Mouse (Mus musculus) CH12.LX (cell line): ENCODE measurements around the gene Babam1. TPM values are rescaled to one million over a fixed set of nuclear protein-coding genes. Genes with fewer than 3 reads are reported as not detected.

Experiments
- DNase-seq: peaks from one replicate; pipeline ENCODE4 v3.0.0-alpha.2; 2013; ENCODE audit errors: extremely low read depth
- H3K27ac ChIP-seq: 2 replicates; pipeline ENCODE4 v1.5.1; 2012; ENCODE audit warnings: low read depth, mild to moderate bottlenecking, control low read depth, moderate library complexity; ENCODE audit not compliant: insufficient read depth
- H3K27me3 ChIP-seq: replicated peaks from 2 replicates; pipeline ENCODE3; 2012; ENCODE audit warnings: inconsistent platforms
- H3K36me3 ChIP-seq, 2 experiments: replicated peaks in 1 of 2; 2 replicates each; pipeline versions ENCODE3 to v1.6.1; 2012; ENCODE audit warnings: inconsistent platforms in 1 of 2, low read length in 1 of 2, mild to moderate bottlenecking in 1 of 2, mixed read lengths in 1 of 2, moderate library complexity in 1 of 2; ENCODE audit not compliant: control insufficient read depth in 1 of 2, insufficient read depth in 1 of 2
- H3K4me1 ChIP-seq, 2 experiments: 2 replicates each; pipeline ENCODE4 v1.6.1; 2012; ENCODE audit warnings: inconsistent platforms in 1 of 2, moderate library complexity in 1 of 2; ENCODE audit not compliant: insufficient read depth in 2 of 2, control insufficient read depth in 1 of 2
- H3K4me2 ChIP-seq: 2 replicates; pipeline ENCODE4 v1.6.1; 2012; ENCODE audit warnings: low read depth, mild to moderate bottlenecking, control low read depth; ENCODE audit not compliant: poor library complexity, insufficient read depth, severe bottlenecking
- H3K4me3 ChIP-seq, 3 experiments: fragments of 150-350 bp in 1 of 3; sonication (generic) in 1 of 3; replicated peaks in 1 of 3; 2 replicates each; pipeline versions ENCODE3 to v1.5.1; 2011 to 2012; ENCODE audit warnings: low read depth in 2 of 3, low read length in 2 of 3, mild to moderate bottlenecking in 2 of 3, moderate library complexity in 2 of 3, control low read depth in 1 of 3, improper control_type of control experiment in 1 of 3, inconsistent platforms in 1 of 3, mixed read lengths in 1 of 3; ENCODE audit not compliant: poor library complexity in 1 of 3
- H3K79me2 ChIP-seq: replicated peaks from 2 replicates; pipeline ENCODE4 v1.6.1; 2012; ENCODE audit warnings: mild to moderate bottlenecking, moderate library complexity; ENCODE audit not compliant: control insufficient read depth, poor library complexity, insufficient read depth, severe bottlenecking; ENCODE audit errors: extremely low read depth
- H3K9ac ChIP-seq: 2 replicates; pipeline ENCODE4 v1.6.1; 2012; ENCODE audit warnings: low read depth, mild to moderate bottlenecking, control low read depth, moderate library complexity; ENCODE audit not compliant: insufficient read depth
- H3K9me3 ChIP-seq: replicated peaks from 2 replicates; pipeline ENCODE3; 2012; ENCODE audit warnings: low read length, inconsistent platforms, mixed read lengths
- BHLHE40 ChIP-seq: IDR thresholded peaks from 2 replicates; pipeline ENCODE4 v1.6.1; 2011; ENCODE audit warnings: mild to moderate bottlenecking, low read depth, low read length, improper control_type of control experiment
- CHD1 ChIP-seq: IDR thresholded peaks from 2 replicates; pipeline ENCODE4 v1.6.1; 2012; ENCODE audit warnings: low read depth, low read length, improper control_type of control experiment, inconsistent platforms
- CHD2 ChIP-seq: IDR thresholded peaks from 2 replicates; pipeline ENCODE4 v1.6.1; 2011; ENCODE audit warnings: low read length, improper control_type of control experiment
- CTCF ChIP-seq, 2 experiments: IDR thresholded peaks in 1 of 2; conservative IDR thresholded peaks in 1 of 2; 2 replicates each; pipeline ENCODE4 v1.5.1; 2011 to 2012; ENCODE audit warnings: low read depth in 2 of 2, low read length in 2 of 2, improper control_type of control experiment in 1 of 2, inconsistent platforms in 1 of 2, mild to moderate bottlenecking in 1 of 2, moderate library complexity in 1 of 2
- E2F4 ChIP-seq: IDR thresholded peaks from 2 replicates; pipeline ENCODE4 v1.6.1; 2011; ENCODE audit warnings: low read depth, low read length, improper control_type of control experiment; ENCODE audit not compliant: insufficient replicate concordance
- ELF1 ChIP-seq: IDR thresholded peaks from 2 replicates; pipeline ENCODE4 v1.6.1; 2014; ENCODE audit warnings: low read depth, mild to moderate bottlenecking, inconsistent platforms, low read length, improper control_type of control experiment
- EP300 ChIP-seq: IDR thresholded peaks from 2 replicates; pipeline ENCODE4 v1.6.1; 2011; ENCODE audit warnings: low read length, improper control_type of control experiment
- GABPA ChIP-seq: IDR thresholded peaks from 2 replicates; pipeline ENCODE4 v1.6.1; 2012; ENCODE audit warnings: low read depth, low read length, improper control_type of control experiment, inconsistent platforms; ENCODE audit not compliant: insufficient replicate concordance
- HCFC1 ChIP-seq: IDR thresholded peaks from 2 replicates; pipeline ENCODE4 v1.6.1; 2012; ENCODE audit warnings: low read depth, mild to moderate bottlenecking, inconsistent platforms, low read length, improper control_type of control experiment
- IRF4 ChIP-seq: IDR thresholded peaks from 2 replicates; pipeline ENCODE4 v1.6.1; 2014; ENCODE audit warnings: low read depth, mild to moderate bottlenecking, inconsistent platforms, low read length, improper control_type of control experiment
- JUN ChIP-seq: IDR thresholded peaks from 2 replicates; pipeline ENCODE4 v1.6.1; 2011; ENCODE audit warnings: low read depth, mild to moderate bottlenecking, low read length, improper control_type of control experiment, moderate library complexity; ENCODE audit not compliant: insufficient read depth
- JUND ChIP-seq: conservative IDR thresholded peaks from 2 replicates; pipeline ENCODE4 v1.6.1; 2011; ENCODE audit warnings: low read depth, low read length, improper control_type of control experiment
- KAT2A ChIP-seq: IDR thresholded peaks from 2 replicates; pipeline ENCODE4 v1.6.1; 2012; ENCODE audit warnings: low read length, improper control_type of control experiment, inconsistent platforms; ENCODE audit not compliant: insufficient replicate concordance
- MAFK ChIP-seq: IDR thresholded peaks from 2 replicates; pipeline ENCODE4 v1.6.1; 2011; ENCODE audit warnings: low read length, improper control_type of control experiment; ENCODE audit not compliant: insufficient replicate concordance
- MAX ChIP-seq: IDR thresholded peaks from 2 replicates; pipeline ENCODE4 v1.6.1; 2011; ENCODE audit warnings: low read length, improper control_type of control experiment
- MAZ ChIP-seq: IDR thresholded peaks from 2 replicates; pipeline ENCODE4 v1.6.1; 2012; ENCODE audit warnings: low read depth, mild to moderate bottlenecking, inconsistent platforms, low read length, improper control_type of control experiment, moderate library complexity
- MEF2A ChIP-seq: IDR thresholded peaks from 2 replicates; pipeline ENCODE4 v1.6.1; 2014; ENCODE audit warnings: low read depth, mild to moderate bottlenecking, inconsistent platforms, low read length, improper control_type of control experiment, borderline replicate concordance
- MXI1 ChIP-seq: IDR thresholded peaks from 2 replicates; pipeline ENCODE4 v1.6.1; 2011; ENCODE audit warnings: mild to moderate bottlenecking, low read depth, low read length, improper control_type of control experiment
- MYC ChIP-seq: IDR thresholded peaks from 2 replicates; pipeline ENCODE4 v1.6.1; 2011; ENCODE audit warnings: low read depth, mild to moderate bottlenecking, improper control_type of control experiment, low read length
- NELFE ChIP-seq: IDR thresholded peaks from 2 replicates; pipeline ENCODE4 v1.6.1; 2011; ENCODE audit warnings: low read depth, low read length, improper control_type of control experiment
- NRF1 ChIP-seq: IDR thresholded peaks from 2 replicates; pipeline ENCODE4 v1.6.1; 2014; ENCODE audit warnings: low read depth, mild to moderate bottlenecking, inconsistent platforms, low read length, improper control_type of control experiment, moderate library complexity
- PAX5 ChIP-seq: IDR thresholded peaks from 2 replicates; pipeline ENCODE4 v1.6.1; 2012; ENCODE audit warnings: low read length, inconsistent platforms, mixed read lengths
- POLR2A ChIP-seq: IDR thresholded peaks from 2 replicates; pipeline ENCODE4 v1.6.1; 2011; ENCODE audit warnings: low read depth, mild to moderate bottlenecking, improper control_type of control experiment, low read length
- RAD21 ChIP-seq: IDR thresholded peaks from 2 replicates; pipeline ENCODE4 v1.6.1; 2011; ENCODE audit warnings: low read depth, mild to moderate bottlenecking, low read length, improper control_type of control experiment, moderate library complexity
- SIN3A ChIP-seq: IDR thresholded peaks from 2 replicates; pipeline ENCODE4 v1.6.1; 2012; ENCODE audit warnings: low read length, improper control_type of control experiment, inconsistent platforms
- SMC3 ChIP-seq: IDR thresholded peaks from 2 replicates; pipeline ENCODE4 v1.6.1; 2011; ENCODE audit warnings: low read depth, low read length, improper control_type of control experiment
- TBP ChIP-seq: conservative IDR thresholded peaks from 2 replicates; pipeline ENCODE4 v1.6.1; 2011; ENCODE audit warnings: low read depth, low read length, improper control_type of control experiment
- TCF12 ChIP-seq: IDR thresholded peaks from 2 replicates; pipeline ENCODE4 v1.6.1; 2014; ENCODE audit warnings: low read depth, mild to moderate bottlenecking, inconsistent platforms, low read length, improper control_type of control experiment
- USF1 ChIP-seq: IDR thresholded peaks from 2 replicates; pipeline ENCODE4 v1.6.1; 2014; ENCODE audit warnings: low read depth, mild to moderate bottlenecking, inconsistent platforms, low read length, improper control_type of control experiment
- USF2 ChIP-seq: conservative IDR thresholded peaks from 2 replicates; pipeline ENCODE4 v1.6.1; 2011; ENCODE audit warnings: low read depth, low read length, improper control_type of control experiment
- ZC3H11A ChIP-seq: IDR thresholded peaks from 2 replicates; pipeline ENCODE4 v1.6.1; 2012; ENCODE audit warnings: low read depth, mild to moderate bottlenecking, inconsistent platforms, low read length, improper control_type of control experiment
- ZKSCAN1 ChIP-seq: IDR thresholded peaks from 2 replicates; pipeline ENCODE4 v1.6.1; 2012; ENCODE audit warnings: low read depth, inconsistent platforms, low read length, improper control_type of control experiment, borderline replicate concordance
- ZMIZ1 ChIP-seq: IDR thresholded peaks from 2 replicates; pipeline ENCODE4 v1.6.1; 2012; ENCODE audit warnings: low read depth, mild to moderate bottlenecking, inconsistent platforms, low read length, improper control_type of control experiment
- ZNF384 ChIP-seq: IDR thresholded peaks from 2 replicates; pipeline ENCODE4 v1.6.1; 2012; ENCODE audit warnings: low read depth, low read length, improper control_type of control experiment, inconsistent platforms
- dilution Hi-C: fragments of 300-500 bp; cut with MboI; formaldehyde crosslinking; loops from 2 replicates; pipeline ENCODE4 v1.14.3; 2020; ENCODE audit warnings: low sequenced_read_pairs; ENCODE audit not compliant: extremely low pct_unique_long_range_greater_than_20kb, extremely low pct_ligation_motif_present
- in situ Hi-C: fragments of 300-500 bp; cut with MboI; formaldehyde crosslinking; loops from 3 replicates; pipeline ENCODE4 v1.14.3; 2019; ENCODE audit warnings: low sequenced_read_pairs, low pct_ligation_motif_present, low pct_unique_long_range_greater_than_20kb, mixed read lengths
- polyA plus RNA-seq: library from polyadenylated mRNA; unstranded; fragments of >175 nt; gene quantifications from 2 replicates; pipeline ENCODE4 v1.2.1, GENCODE M21; 2012; ENCODE audit warnings: low read depth; ENCODE audit not compliant: insufficient read length
- total RNA-seq, 2 experiments: library from RNA; depleted of rRNA; stranded (reverse); fragments of 300-350 nt in 1 of 2; fragments of >200 nt in 1 of 2; gene quantifications; 2 replicates each; pipeline ENCODE4 v1.2.3; 2012 to 2014

Babam1 gene
- total and polyA plus RNA-seq, 3 experiments, result 56.7 to 137 (median 67.3) TPM

GRCm38 (mm10) chr8:71437041-71437440 lies 40.4 kb downstream of the Babam1 start:
- Histone ChIP-seq H3K4me1 (no peaks in the 10 kb centered on the region), H3K9me3 (no peaks in the 10 kb centered on the region), H3K4me3 (no peak overlapping the region)
- in situ Hi-C loops, result no loop called here
- dilution Hi-C loops, result no loop called here
- TF ChIP-seq HCFC1 (no peak), ZNF384 (no peak), TCF12 (no peak), ELF1 (no peak), MAZ (no peak), MXI1 (no peak), KAT2A (no peak), ZC3H11A (no peak), IRF4 (no peak), USF1 (no peak), CHD2 (no peak), MYC (no peak), JUN (no peak), NRF1 (no peak), SIN3A (no peak)
- TF ChIP-seq, all 38 proteins: peak for 0
- no peak overlapping the region for H3K4me2 ChIP-seq
- H3K27me3 ChIP-seq, result peaks cover 10% of the 10 kb centered on the region
- H3K79me2 ChIP-seq, result no peaks in the 10 kb centered on the region
- DNase-seq, result no peak
- H3K36me3 ChIP-seq, result no peaks in the 10 kb centered on the region
- no peak overlapping the region for H3K9ac ChIP-seq
- no peak overlapping the region for H3K27ac ChIP-seq

GRCm38 (mm10) chr8:71441404-71441803 lies 44.7 kb downstream of the Babam1 start:
- Histone ChIP-seq H3K4me1 (peaks cover 0 to 3% of the 10 kb centered on the region in 2 experiments; a peak in 1 of 4 replicates), H3K79me2 (no peaks in the 10 kb centered on the region), H3K36me3 (no peaks in the 10 kb centered on the region), H3K4me2 (no peak overlapping the region), H3K9me3 (peaks cover 10% of the 10 kb centered on the region), H3K27ac (no peak overlapping the region), H3K27me3 (peaks cover 10% of the 10 kb centered on the region), H3K4me3 (no peak overlapping the region), H3K9ac (no peak overlapping the region)
- peak; percentile 60 for DNase-seq
- dilution Hi-C loops, result no loop called here
- in situ Hi-C loops, result loop anchor here (10.0 kb wide), 1 partner anchor 63 kb away; no protein-coding TSS in a partner anchor
- TF ChIP-seq CTCF (conservative IDR thresholded peaks at IDR 0.05 in 1 of 2, IDR thresholded peaks at IDR 0.05 in 1 of 2; ENCODE audit: low read depth in 2 of 2, low read length in 2 of 2), result peak; percentile 51 to 97; a peak in 3 of 4 replicates
- no peak for TF ChIP-seq TCF12
- TF ChIP-seq ZMIZ1, result no peak
- TF ChIP-seq ZKSCAN1, result no peak
- TF ChIP-seq BHLHE40, result no peak
- TF ChIP-seq MAX, result no peak
- TF ChIP-seq MEF2A, result no peak
- TF ChIP-seq NELFE, result no peak
- TF ChIP-seq CHD2, result no peak
- no peak for TF ChIP-seq JUND
- no peak for TF ChIP-seq NRF1
- TF ChIP-seq POLR2A, result no peak
- no peak for TF ChIP-seq USF1
- peak; percentile 91 for TF ChIP-seq SMC3
- TF ChIP-seq PAX5, result no peak
- peak; percentile 99 for TF ChIP-seq RAD21
- no peak for TF ChIP-seq CHD1
- no peak for TF ChIP-seq JUN
- peak; percentile 51 for TF ChIP-seq ZNF384
- TF ChIP-seq GABPA, result no peak
- TF ChIP-seq IRF4, result no peak
- 0 out of 2 replicates have a peak, but pooled peaks have one; percentile 42 for TF ChIP-seq E2F4
- peak; percentile 62 for TF ChIP-seq ZC3H11A
- no peak for TF ChIP-seq TBP
- TF ChIP-seq USF2, result no peak
- no peak for TF ChIP-seq EP300
- TF ChIP-seq ELF1, result no peak
- TF ChIP-seq MAFK, result no peak
